Mouse (Mus musculus) stomach, postnatal 0 days (tissue): ENCODE measurements around the gene Deup1.

Experiments used
- CTCF ChIP-seq: IDR thresholded peaks from 2 replicates; pipeline ENCODE4 v1.5.1; 2016; ENCODE audit warnings: antibody characterized with exemption, low read depth, mild to moderate bottlenecking, moderate library complexity
- EP300 ChIP-seq: optimal IDR thresholded peaks from 2 replicates; pipeline ENCODE3; 2016; ENCODE audit warnings: antibody characterized with exemption

- no peak for TF ChIP-seq CTCF
- no peak for TF ChIP-seq EP300
These were observed 48.8 kb downstream of the Deup1 start for GRCm38 (mm10) chr9:15578946-15579345.
